Mouse (Mus musculus): ENCODE results near the gene Bmp4. TPM values are rescaled to one million over a fixed set of nuclear protein-coding genes. Genes with fewer than 3 reads are reported as not detected.

Bmp4 gene
- polyA plus RNA-seq, 1 experiment from 2014 or later, result 23.7 TPM

Other genes with a start within 250 kb of the Bmp4 start
- not detected in 2 replicates for gene Gm15217, start 11.3 kb downstream of the Bmp4 start, polyA plus RNA-seq (2014; fragmentation: Nextera tagmentation; extraction: Ambion mirVana)